Mouse (Mus musculus): Measurements from ENCODE around the gene Nlrp6.

Gene Nlrp6

GRCm38 (mm10) chr7:140912846-140913482 lies 7.7 kb upstream of the Nlrp6 start:
- no peak for DNase-seq (ENCODE audit: low spot score in 2 of 2)

- DNase-seq (ENCODE audit: low spot score in 2 of 2), result no peak
These were observed 6.5 kb upstream of the Nlrp6 start for GRCm38 (mm10) chr7:140914031-140914690.

- DNase-seq (ENCODE audit: low spot score in 2 of 2), result no peak
These were observed 791 bp upstream of the Nlrp6 start for GRCm38 (mm10) chr7:140919911-140920310.

GRCm38 (mm10) chr7:140921225-140921975 lies 698 bp downstream of the Nlrp6 start:
- DNase-seq (ENCODE audit: low spot score in 2 of 2), result no peak

GRCm38 (mm10) chr7:140922398-140923069 lies 1.8 kb downstream of the Nlrp6 start:
- DNase-seq (ENCODE audit: low spot score in 2 of 2), result no peak

- no peak for DNase-seq (ENCODE audit: low spot score in 2 of 2)
These were observed 2.5 kb downstream of the Nlrp6 start for GRCm38 (mm10) chr7:140923070-140923775.

- no peak for DNase-seq (ENCODE audit: low spot score in 2 of 2)
These were observed 6.5 kb downstream of the Nlrp6 start for GRCm38 (mm10) chr7:140927181-140927580.

- no peak for DNase-seq (ENCODE audit: low spot score in 2 of 2)
These were observed 17.7 kb downstream of the Nlrp6 start for GRCm38 (mm10) chr7:140938436-140938835.

GRCm38 (mm10) chr7:140938896-140939295 lies 18.2 kb downstream of the Nlrp6 start:
- DNase-seq (ENCODE audit: low spot score in 2 of 2), result no peak

- DNase-seq (ENCODE audit: low spot score in 2 of 2), result no peak
These were observed 19.0 kb downstream of the Nlrp6 start for GRCm38 (mm10) chr7:140939669-140940171.

- peak in 1 of 2 experiments; percentile 47 for DNase-seq (ENCODE audit: low spot score in 2 of 2)
These were observed 20.7 kb downstream of the Nlrp6 start, which contains the start of gene Pgghg for GRCm38 (mm10) chr7:140941222-140942051. Gene Pgghg, plus strand, starts transcription at chr7:140941391.

GRCm38 (mm10) chr7:140942341-140942740 lies 21.6 kb downstream of the Nlrp6 start:
- DNase-seq (ENCODE audit: low spot score in 2 of 2), result no peak

- DNase-seq (ENCODE audit: low spot score in 2 of 2), result no peak
These were observed 22.1 kb downstream of the Nlrp6 start for GRCm38 (mm10) chr7:140942811-140943210.

- no peak for DNase-seq (ENCODE audit: low spot score in 2 of 2)
These were observed 22.7 kb downstream of the Nlrp6 start for GRCm38 (mm10) chr7:140943356-140943755.

- no peak for DNase-seq (ENCODE audit: low spot score in 2 of 2)
These were observed 23.5 kb downstream of the Nlrp6 start for GRCm38 (mm10) chr7:140944236-140944635.

GRCm38 (mm10) chr7:140945247-140945646 lies 24.5 kb downstream of the Nlrp6 start:
- no peak for DNase-seq (ENCODE audit: low spot score in 2 of 2)

GRCm38 (mm10) chr7:140946311-140946710 lies 25.6 kb downstream of the Nlrp6 start:
- no peak for DNase-seq (ENCODE audit: low spot score in 2 of 2)

- DNase-seq (ENCODE audit: low spot score in 2 of 2), result no peak
These were observed 26.3 kb downstream of the Nlrp6 start for GRCm38 (mm10) chr7:140946980-140947379.

GRCm38 (mm10) chr7:140948161-140948560 lies 27.5 kb downstream of the Nlrp6 start:
- DNase-seq (ENCODE audit: low spot score in 2 of 2), result no peak

GRCm38 (mm10) chr7:140949255-140949654 lies 28.6 kb downstream of the Nlrp6 start:
- no peak for DNase-seq (ENCODE audit: low spot score in 2 of 2)

Data from frontal cortex, postnatal 10 days (tissue).